Mouse (Mus musculus) right cerebral cortex, postnatal 25 days (tissue): ENCODE measurements at regions not wholly inside any gene's neighbourhood (a gene's known extent, or its start where the extent isn't known, plus 50 kb on each side); places are given as distances from the start of the nearest gene placed in this dataset.

Experiments
- DNase-seq: peaks from one replicate; pipeline ENCODE4 v3.0.0; 2022

- no peak for DNase-seq
Measured at GRCm38 (mm10) chr5:119588340-119589272, 81.9 kb upstream of the Tbx3 start.

DNA sequence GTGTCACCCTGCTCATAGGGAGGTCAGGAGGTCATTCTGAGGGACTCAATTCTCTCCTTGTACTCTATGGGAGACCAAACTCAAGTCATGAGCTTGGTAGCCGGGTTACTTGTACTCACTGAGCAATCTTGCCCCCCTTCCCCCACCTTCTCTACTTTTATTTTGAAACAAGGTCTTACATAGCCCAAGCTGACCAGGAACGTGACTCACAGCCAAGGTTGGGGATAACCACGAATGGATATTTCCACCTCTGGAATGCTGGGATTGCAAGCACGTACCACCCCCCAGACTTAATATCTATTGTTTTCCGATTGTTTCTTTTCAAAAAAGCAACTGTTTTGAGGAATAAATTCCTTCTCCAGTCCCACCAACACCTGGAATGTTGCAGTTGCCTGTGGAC is 79.2 kb upstream of the Tbx3 start:
- no peak for DNase-seq

DNA sequence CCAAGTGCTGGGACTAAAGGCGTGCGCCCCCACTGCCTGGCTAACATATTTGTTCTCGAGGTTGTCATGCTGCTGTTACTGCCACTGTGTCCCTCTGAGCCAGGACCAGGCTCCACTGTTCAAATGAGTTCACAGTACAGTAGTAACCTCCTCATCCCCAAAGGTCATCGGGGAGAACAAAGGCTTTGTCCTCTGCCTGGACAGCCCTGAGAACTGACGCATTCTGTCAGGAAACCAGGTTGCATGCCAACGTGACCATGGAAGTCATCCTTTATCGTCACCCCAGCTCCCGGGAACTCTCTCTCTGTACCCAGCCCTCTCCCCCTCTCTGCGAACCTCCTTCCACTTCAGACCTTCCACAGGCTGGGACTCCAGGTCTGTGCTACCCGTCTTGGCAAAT is 77.6 kb upstream of the Tbx3 start:
- DNase-seq, result no peak

DNA sequence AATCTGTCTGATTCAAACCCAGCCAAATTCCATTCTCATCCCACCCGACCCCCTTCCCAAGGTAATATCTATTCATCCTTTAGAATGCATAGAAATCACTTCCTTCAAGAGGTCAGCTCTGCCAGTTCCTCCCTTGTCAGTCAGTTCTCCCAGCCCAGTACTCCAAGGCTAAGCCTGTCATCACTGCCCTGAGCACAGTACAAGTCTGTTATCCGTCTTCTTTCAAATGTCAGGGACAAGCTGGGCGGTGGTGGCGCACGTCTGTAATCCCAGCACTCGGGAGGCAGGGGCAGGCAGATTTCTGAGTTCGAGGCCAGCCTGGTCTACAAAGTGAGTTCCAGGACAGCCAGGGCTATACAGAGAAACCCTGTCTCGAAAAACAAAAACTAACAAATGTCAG is 75.9 kb upstream of the Tbx3 start:
- DNase-seq, result no peak

GRCm38 (mm10) chr5:119596295-119596993 is 74.0 kb upstream of the Tbx3 start:
- no peak for DNase-seq

GRCm38 (mm10) chr5:119596994-119597391 is 73.5 kb upstream of the Tbx3 start:
- no peak for DNase-seq

- no peak for DNase-seq
Measured at GRCm38 (mm10) chr5:119597530-119597929, 72.9 kb upstream of the Tbx3 start.

DNA sequence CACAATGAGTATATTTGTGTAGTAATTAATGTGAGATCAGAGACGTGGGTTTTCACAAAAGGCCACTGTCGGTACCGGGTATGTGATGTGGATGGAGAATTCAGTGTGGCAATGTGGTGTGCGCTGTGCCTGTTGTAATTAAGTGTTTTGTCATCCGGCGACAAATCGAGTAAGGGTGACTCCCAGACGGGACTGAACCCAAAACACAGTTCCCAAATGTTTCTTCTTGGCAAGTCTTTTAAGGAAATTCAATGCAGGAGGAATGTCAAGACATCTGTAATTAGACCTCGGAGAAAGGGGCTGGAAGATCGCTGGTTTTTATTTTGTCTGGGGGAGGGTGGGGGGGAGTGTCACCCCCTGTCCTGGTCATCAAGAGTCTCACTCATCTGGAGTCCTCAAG is 72.3 kb upstream of the Tbx3 start:
- DNase-seq, result no peak

GRCm38 (mm10) chr5:119601390-119601789 is 69.1 kb upstream of the Tbx3 start:
- DNase-seq, result no peak

DNA sequence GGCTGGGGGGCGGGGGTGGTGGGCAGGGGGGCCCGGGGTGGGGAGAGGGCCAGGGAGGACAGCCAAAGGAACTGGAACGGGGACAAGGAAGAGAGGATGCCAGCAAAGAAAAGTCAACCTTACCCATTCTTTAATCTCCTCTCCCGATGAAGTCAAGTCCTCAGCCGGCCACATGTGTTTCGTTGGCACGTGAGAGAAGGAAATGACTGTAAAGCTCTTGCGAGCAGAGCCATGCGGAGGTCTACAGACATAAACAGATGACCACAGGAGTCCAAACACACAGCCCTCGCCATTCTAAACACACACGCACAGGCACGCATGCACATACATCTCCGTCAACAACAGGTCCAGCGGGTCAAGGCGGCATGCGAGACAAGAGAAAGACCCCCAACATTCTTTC is 68.5 kb upstream of the Tbx3 start:
- no peak for DNase-seq

GRCm38 (mm10) chr5:119605444-119605843 is 65.0 kb upstream of the Tbx3 start:
- DNase-seq, result no peak

- no peak for DNase-seq
Measured at GRCm38 (mm10) chr5:119613413-119613812, 57.1 kb upstream of the Tbx3 start.

DNA sequence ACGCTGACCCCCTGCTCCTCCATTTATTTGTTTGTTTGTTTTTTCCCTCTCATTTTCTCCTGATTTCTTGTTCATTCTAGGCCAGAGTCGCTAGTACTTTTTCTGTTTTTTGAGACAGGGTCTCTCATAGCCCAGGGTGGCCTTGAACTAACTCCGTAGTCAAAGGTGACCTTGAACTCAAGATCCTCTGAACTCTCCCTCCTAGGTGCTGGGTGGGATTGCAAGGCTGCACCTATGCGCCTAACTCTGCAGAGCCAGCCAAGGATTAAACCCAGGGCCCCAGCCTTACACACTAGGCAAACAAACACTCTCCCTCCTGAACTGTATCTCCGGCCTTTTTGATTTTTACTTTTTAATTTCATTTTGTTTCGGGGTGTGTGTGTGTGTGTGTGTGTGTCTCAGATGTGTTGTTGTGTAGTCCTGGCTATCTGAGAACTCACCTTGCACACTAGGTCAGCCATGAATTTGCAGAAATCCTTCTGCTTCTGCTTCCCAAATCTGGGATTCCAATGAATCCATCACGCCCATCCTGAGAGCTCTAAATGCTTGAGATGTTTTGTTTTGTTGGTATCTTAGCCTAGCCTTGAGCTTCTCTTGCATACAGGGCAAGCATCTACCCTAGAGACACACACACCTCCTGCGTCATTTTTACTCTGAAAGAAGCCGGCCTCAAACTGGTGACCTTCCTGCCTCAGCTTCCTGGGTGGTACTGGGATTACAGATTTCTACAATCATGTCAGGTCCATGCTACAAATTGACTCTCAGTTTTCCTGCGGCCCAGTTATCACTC is 56.3 kb upstream of the Tbx3 start:
- no peak for DNase-seq

DNA sequence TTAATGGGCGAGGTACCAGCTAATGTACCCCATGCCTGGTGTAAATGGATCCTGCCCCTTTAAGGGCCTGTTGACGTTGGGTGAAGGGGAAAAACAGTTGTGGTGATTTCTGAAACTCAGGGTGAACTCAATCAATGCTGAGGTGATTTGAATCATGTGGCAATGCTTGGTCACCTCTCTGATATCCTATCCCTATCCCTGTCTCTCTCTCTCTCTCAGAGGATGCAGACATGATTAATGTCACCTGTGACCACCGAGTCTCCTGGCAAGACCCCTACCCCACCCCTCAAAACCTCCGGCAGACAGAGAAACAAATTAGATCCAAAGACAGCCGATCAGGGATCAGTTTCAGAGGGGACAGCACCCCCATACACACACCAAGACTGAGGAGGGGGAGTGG is 54.8 kb upstream of the Tbx3 start:
- DNase-seq, result no peak

DNA sequence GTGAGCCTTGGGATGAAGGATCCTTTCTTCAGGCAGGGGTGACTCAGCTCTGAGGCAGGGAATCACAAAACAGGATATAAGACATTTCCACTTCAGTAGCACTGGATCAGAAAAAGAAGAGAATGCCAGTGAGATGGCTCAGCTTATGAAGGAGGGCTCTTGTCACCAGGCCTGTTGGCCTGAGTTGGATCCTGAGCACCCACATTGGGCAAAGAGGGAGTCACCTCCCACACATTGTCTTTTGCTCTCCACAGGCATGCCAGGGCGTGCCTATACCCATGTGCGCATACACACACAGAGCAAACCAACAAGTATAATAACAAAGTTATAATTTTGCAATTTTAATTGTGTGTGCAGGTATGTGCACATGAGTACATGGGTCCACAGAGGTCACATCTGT is 52.6 kb upstream of the Tbx3 start:
- DNase-seq, result no peak

DNA sequence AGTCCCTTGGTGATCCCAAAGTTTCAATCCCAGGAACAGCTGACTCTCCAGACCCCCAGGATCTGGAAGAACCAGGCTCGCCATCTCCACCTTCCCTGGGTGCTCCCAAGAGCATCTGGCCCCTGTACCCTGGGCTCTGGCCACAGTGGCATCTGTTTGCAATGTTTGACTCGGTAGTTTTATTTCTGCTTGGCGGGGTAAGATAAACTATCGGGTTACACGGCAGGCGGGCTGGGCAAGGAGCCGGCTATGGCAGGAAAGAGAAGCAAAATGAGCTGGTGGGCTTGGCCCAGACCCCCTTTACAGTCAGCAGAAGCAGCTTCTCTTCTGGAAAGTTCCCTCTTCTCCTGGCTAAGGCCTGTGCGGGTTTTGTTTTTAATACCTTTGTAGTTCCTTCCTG is 50.6 kb upstream of the Tbx3 start:
- DNase-seq, result no peak
